Mouse (Mus musculus) c-Kit-positive CD71-negative TER-119-negative erythroid progenitor cells, embryonic 14.5 days (primary cell): ENCODE measurements at regions not wholly inside any gene's neighbourhood (a gene's known extent, or its start where the extent isn't known, plus 50 kb on each side); places are given as distances from the start of the nearest gene placed in this dataset.

Experiments
- DNase-seq: peaks from one replicate; pipeline ENCODE4 v3.0.0-alpha.2; 2013; ENCODE audit warnings: low read depth

- no peak for DNase-seq
These were observed 148.1 kb upstream of the Stac start for GRCm38 (mm10) chr9:111838069-111838820.

DNA sequence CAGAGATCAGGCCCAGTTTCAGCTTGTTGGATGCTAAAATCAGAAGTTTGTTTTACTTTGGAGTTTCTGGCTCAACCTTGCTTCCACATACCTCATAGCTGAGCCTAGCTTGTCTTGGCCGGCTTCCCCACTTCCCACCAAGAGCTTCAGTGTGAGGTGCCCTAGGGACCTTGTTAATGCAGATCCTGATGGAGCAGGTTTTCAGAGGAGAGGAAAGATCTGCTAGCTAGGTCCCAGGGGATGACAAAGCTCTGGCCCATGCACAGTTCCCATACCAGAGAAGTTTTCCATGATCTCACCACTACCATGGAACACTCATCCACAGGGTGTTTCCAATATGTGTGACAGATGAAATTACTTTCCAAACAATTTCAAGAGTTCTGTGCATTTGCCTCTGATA, 131.9 kb upstream of the Stac start:
- DNase-seq = no peak

- no peak for DNase-seq
These were observed 127.3 kb upstream of the Stac start for GRCm38 (mm10) chr9:111817461-111817860.

GRCm38 (mm10) chr9:111804931-111805330, 114.8 kb upstream of the Stac start:
- no peak for DNase-seq

DNA sequence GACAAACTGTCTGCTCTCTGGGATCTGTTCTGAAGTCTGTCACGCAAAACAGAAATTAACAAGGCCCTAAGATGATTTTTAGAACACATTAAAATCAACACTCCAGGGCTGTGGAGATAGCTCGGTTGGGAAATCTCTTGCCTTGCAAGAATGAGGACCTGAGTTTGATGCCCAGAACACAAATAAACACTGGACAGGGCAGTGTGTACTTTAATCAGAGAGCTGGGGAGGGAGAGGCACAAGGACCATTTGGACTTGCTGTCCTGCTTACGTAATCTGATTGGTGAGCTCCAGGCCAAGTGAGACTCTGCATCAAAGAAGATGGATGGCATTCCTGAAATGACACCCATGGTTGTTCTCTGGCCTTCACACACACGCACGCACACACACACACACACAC, 111.2 kb upstream of the Stac start:
- DNase-seq = no peak

DNA sequence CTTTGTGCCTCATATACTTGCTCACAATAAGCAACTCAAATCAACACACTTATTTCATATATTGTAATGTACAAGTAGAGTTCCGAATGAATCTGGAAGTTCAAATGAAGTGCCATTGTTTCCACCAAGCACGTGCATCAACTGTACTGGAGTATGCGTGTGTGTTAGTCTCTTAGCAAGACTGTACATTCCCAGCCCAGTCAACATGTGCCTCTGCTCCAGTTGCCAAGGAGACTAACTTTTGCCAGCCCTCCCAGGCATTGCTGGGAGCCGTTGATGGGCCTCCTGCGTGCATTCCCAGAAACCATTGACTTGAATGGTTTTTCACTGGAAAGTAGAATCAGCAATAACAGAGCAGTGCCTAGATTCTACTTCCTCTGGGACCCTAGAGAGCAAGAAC, 110.7 kb upstream of the Stac start:
- no peak for DNase-seq

DNA sequence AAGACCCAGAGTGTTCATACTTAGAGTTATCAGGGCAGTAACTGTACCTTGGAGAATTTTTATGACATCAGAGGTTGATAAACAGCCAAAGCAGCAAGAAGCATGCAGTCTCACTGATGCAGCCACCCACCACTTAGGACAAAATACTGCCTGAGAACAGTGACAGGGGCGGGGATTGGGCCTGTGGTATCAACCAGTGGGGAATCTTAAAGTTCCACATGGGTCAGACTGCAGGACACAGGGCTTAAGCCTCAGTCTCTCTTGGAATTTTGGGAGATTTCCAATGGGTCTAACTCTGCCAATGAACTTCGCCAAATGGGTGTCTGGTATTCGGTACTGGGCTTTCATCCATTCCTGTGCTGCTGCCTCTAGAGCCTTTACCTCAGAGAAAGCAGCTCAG, 88.8 kb upstream of the Stac start:
- no peak for DNase-seq

DNA sequence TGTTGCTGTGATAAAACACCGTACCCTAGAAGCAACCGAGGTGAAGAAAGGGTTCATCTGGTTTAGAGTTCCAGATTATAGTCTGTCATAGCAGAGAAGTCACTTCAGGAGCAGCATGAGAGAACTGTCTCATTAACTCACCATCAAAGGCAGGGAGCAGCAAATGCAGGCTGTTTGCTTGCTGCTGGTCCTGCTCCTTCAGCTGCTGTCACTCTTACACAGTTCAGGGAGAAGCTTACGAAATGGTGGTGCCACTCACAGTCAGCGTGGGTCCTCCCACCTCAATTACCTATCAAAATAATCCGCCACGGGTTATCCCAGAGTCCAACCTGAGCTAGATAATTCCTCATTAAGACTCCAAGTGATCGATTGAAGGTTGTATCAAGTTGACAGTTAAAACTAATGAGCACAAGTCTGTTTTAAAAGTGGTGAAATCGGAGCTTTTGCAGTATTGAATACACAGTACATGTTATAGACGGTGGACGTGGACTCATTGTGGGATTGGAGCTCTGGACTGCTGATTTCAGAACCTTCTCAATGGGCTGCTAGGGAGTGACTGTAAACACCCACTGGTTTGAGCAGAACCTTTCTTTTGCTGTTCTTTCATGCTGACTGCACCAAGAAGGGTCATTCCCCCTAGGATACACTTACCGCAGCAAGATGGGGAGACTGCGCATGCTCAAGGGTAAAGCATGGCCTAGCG, 87.4 kb upstream of the Stac start:
- DNase-seq = no peak

DNA sequence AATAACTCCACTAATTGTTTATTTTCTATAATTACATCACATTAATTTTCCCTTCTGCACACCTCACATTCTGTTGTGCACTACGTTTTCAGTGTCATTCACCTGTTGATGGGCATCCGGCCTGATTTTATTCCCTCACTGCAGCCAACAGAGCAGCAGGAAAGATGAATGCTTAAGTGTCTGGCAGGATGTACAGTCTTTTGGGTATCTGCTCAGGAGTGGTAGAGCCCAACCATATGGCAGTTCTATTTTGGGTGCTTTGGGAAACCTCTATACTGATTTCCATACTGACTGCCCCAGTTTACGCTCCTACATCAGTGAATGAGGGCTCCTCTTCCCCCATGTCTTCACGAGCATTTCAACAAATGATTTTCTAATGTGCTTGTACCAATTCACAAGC, 84.1 kb upstream of the Stac start:
- DNase-seq = no peak

DNA sequence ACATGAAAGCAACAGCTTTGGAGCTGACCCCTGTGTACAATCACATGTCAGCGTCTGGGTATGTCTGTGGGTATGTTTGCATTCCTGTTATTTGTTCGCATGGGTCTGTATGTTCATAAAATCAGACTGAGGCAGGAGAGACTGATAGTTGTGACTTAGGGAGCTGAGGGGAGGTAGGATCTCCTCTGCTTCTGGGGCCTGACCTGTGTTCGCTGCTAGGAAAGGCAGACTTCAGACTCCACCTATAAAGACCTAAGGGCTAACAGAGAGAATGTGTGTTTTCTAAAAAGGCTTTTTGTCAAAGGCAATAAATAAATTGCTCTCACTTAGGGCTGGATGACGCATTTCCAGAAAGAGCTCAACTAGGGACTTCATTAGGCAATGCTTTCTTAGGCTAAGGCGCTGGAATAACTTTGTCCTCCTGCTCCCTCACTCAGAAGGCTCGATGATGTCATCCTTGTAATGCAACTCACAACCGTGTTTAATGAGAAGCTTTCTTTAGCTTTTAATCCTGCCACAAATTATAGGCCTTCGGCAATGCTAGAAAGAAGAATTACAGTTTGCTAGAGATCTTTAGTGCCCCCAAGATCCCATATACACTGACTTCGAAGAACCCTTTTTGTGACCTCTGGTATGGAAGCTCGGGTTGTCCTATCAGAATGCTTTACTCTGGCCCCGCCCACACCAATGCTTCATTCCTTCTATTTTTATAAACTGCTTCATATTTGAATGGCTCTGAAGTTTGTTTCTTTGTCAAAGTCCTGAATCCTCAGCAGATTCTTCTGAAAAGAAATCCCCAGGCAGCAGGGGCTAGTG, 72.7 kb upstream of the Stac start:
- no peak for DNase-seq

DNA sequence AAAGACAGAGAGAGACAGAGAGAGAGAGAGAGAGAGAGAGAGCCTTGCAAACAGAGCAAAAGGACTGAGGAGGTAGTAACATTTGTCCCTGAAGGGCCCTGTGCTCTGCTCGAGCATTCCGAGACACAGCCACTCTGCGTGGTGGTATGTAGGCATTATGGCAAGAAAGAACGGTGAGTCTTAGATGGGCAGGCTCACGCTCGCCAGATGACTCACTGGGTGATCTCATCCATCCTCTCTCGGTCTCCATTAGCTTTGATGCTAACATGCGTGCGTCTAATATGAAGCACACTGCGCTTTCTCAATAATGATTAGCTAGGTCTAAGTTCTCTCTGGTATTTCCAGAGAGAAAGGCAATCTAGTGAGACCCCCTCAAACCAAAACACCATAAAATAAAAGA, 65.1 kb upstream of the Stac start:
- no peak for DNase-seq

GRCm38 (mm10) chr9:111746151-111746550, 56.0 kb upstream of the Stac start:
- no peak for DNase-seq

- no peak for DNase-seq
These were observed 55.1 kb upstream of the Stac start for GRCm38 (mm10) chr9:111745206-111745605.
